Mouse (Mus musculus) urinary bladder, postnatal 4 days (tissue): Measurements from ENCODE around the gene Tradd.

Experiments
- DNase-seq, 2 experiments: peaks; one replicate each; pipeline ENCODE4 v3.0.0; 2021 to 2022; ENCODE audit warnings: low spot score in 2 of 2

Gene Tradd

GRCm38 (mm10) chr8:105270101-105270915 is 5.9 kb upstream of the Tradd start:
- no peak for DNase-seq

GRCm38 (mm10) chr8:105269461-105269947 is 5.1 kb upstream of the Tradd start, which contains the start of gene Hsf4:
Gene Hsf4, plus strand, starts transcription at chr8:105269801.
- no peak for DNase-seq

DNA sequence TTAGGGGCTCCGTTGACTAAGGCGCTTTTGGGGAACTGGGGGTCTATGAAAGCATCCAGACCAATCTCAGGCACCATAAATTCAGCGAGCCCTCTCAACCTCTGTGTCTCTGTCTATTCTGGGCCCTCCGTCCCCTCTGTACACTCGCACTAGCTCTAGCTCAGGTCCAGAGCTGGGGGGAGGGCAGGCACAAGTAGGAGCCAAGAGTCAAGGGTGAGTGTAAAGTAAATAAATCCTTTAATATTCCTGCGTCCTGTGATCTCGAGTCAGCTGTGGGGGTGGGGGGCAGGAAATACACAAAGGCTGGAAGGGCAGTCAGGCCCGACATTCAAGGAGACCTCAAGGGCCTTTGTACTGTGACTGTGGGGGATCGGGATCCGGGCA is 4.7 kb upstream of the Tradd start:
- no peak for DNase-seq

DNA sequence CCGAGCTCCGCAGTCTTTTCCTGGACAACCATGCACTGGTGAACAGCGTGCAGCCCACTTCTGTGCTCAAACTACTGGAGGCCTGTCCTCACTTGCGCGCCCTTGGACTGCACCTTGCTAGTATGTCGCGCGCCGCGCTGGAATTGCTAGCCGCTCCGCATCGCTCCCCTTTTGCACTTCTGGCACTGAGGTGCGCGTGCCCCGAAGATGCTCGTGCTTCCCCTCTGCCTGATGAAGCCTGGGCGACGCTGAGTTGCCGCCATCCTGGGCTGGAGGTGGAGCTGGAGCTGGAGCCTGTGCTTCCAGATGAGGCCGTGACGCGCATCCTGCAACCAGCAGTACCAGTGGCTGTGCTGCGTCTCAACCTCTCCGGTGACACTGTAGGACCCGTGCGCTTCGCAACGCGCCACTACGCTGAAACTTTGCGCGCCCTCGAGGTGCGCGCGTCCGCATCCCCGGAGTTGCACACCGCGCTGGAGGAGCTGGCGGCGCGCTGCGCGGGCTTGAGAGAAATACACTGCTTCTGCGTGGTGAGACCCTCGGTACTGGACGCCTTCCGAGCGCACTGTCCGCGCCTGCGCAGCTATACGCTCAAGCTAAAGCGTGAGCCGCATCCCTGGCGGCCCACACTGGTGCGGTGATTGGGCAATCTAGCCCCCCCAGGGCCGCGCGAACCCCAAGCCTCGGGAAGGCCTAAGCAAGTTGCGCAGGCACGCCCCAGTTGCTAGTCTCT is 4.1 kb upstream of the Tradd start:
- no peak for DNase-seq

GRCm38 (mm10) chr8:105266775-105267174 is 2.4 kb upstream of the Tradd start:
- no peak for DNase-seq

GRCm38 (mm10) chr8:105265128-105265527 is 719 bp upstream of the Tradd start:
- DNase-seq: no peak

DNA sequence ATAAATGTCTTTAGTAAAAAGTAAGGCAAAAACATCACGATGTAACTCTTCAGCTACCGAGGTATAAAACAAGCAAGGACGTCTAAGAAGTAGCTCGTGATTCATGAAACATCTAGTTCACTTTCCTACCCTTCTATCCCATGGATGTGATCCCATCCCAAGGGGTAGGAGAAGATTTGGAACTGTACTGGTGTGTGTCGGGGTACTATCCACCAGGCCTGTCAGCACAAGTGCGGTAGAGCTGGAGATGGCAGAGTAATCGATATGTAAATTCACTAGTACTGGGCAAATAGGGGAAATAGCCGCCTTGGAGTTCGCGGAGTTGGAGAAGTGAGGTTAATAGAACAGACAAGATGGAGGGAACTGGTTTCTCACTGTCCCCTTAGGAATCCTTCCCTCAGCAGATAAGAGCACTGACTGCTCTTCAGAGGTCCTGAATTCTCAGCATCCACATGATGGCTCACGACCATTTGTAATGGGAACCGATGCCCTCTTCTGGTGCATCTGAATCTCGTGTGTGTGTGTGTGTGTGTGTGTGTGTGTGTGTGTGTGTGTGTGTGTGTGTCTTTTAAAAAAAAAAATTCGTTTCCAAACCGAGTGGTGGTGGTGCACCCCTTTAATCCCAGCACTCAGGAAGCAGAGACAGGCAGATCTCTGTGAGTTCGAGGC is 1.0 kb downstream of the Tradd start:
- no peak for DNase-seq

DNA sequence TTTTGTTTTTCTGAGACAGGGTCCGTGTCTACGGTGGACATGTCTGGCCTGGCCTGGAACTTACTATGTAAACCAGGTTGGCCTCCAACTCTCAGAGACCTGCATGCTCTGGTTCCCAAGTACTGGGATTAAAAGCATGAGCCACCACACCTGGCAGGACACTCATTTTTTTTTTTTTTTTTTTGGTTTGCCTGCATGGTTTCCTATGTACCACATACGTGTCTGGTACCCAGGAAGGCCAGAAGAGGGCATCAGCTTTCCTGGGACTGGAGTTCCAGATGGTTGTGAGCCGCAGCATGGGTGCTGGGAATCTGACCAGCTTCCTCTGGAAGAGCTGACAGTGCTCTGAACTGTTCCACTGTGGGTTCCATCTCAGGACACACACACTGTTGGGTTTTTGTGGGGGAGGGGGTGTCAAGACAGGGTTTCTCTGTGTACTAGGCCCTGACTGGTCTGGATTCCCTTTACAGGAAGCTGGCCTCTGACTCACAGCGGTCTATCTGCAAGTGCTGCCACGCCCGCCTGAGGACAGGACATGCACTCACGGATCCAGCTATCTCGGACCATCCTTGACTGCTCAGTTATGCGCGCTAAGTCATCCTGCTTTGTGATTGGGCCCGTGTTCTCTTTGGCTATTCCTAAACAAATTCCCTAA is 3.0 kb downstream of the Tradd start:
- DNase-seq: no peak

DNA sequence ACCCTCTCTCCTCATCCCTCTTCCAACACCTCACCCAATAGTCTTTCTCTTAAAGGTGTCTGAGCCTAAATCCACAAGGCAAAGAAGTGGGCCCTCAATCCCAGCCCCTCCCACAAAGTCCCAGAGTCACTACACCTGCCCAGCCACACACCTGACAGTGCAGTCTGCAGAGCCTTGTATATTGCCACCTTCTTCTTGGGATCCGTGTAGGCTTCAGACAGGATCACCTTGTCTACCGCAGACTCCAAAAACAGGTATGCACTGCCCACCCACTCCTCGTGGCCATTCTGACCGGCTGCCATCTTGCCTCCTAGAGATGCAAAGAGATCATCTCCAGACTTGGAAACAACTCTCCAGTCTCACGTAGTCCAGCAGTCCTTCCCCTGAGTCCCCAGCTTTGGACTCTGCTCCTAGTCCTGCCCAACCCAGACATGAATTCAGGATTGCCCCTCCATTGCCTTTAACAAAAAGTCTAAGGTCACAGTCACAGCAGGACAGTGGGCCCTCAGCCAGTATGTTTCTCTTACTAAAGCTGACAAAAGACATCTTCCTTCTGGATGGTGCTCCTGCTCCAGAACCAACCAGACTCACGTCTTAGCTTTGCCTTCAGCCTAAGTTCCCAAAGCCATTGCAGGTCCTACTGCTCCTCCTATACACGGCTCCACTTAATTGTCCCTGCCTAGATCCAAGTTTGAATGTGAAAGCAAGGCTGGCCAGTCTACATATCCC is 3.9 kb downstream of the Tradd start:
- no peak for DNase-seq

DNA sequence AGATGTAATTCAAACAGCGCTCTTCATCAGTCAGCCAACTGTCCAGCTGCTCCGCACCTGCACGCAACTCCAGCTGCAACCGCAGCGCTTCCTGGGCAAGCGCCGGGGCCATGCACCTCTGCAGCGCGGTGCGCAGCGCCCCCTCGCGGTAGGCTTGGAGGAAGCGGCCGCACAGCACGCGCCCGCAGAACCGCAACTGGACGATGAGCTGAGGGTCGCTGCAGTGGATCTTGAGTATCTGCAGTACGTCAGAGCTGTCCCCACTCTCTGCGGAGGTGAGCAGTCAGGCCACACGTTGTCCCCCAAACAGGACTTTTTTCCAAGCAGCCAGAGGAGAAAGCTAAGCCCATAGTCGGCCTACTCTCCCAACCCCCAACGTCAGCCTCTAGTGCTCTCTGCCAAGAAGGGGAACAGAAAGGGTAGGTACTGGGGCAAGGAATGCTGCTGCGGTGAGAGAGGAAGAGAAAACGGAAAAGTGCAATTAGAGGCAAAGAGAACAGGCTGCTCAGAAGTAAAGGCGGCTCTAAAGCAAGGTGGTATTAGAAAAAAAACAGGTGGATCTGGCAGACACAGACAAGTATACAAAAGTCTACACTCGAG is 4.6 kb downstream of the Tradd start:
- DNase-seq: peak; percentile 65 to 83

GRCm38 (mm10) chr8:105258911-105259720 is 5.3 kb downstream of the Tradd start:
- DNase-seq: no peak

DNA sequence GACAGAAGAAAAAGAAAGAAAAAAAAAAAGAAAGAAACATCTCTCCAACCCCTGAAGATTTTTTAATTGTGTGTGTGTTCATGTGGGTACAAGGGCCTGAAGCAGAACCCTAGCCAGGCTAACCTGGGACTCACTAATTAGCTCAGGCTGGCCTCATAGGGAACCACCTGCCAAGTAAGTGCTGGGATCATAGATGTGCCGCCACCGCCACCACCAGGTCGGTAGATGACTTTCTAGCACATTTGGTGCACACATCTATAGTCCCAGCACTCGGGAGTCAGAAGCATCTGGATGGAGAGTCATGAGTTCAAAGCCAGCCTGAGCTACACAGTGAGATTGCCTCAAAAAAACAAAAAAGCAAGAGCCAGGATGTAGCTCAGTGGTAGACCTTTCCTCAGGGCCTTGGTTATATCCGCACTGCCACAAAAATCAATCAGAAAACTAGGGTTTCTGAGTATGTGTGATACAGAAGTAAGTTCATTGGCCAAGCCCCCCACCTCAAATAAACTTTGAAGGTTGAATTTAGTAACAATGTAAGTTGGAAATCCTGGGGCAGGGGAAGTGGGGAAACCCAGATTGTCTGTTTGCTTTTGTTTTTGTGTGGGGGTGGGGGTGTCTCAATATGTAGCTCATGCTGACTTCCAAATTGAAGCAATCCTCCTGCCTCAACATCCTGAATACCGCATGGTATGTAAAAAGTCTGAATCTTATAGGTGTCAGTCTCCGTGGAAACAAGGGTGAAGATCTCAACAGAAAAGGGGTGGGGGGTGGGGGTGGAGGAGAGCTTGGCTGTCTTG is 6.9 kb downstream of the Tradd start:
- no peak for DNase-seq

DNA sequence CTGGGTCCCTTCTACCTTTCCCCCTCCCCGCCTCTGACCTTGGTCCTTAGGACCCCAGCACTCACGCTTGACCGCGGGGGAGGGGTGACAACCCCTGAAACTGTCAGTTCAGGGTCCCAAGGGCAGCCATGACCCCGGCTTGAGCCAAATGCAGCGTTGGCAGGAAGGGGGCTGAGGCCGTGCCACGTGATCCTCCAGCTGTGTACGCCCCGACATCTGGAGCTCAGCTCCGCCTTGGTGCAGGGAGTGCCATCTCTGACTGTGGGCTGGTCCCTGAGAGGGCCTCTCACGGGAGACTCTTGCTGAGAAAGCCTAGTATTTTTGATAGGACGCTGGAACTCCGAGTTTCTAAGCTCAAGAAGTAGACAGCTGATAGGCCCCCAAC is 9.5 kb downstream of the Tradd start, which contains the start of gene B3gnt9:
Gene B3gnt9, minus strand, starts transcription at position 188 of the 385 bp plus-strand sequence.
- peak; percentile 84 to 87 for DNase-seq

- DNase-seq: peak; percentile 89 to 95
Measured at GRCm38 (mm10) chr8:105254152-105254965, 10.1 kb downstream of the Tradd start.

DNA sequence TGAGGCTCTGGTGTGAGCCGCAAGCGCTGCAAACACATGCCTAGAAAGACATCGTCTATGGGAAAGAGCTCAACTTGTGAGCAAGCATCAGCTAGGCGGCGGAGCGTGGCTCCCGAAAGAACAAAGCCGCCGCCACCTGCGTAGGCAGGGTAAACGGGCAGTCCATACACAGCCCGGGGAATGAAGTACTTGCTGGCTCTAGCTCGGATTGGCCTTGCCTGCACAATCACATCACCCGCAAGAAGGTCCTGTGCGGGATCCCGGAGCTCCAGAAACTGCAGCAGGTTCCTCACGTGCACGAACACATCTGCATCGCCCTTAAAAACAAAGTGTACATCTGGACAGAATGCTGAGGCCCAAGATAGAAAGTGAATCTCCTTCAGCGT is 10.7 kb downstream of the Tradd start:
- no peak for DNase-seq

- DNase-seq: no peak
Measured at GRCm38 (mm10) chr8:105252680-105253537, 11.5 kb downstream of the Tradd start.

DNA sequence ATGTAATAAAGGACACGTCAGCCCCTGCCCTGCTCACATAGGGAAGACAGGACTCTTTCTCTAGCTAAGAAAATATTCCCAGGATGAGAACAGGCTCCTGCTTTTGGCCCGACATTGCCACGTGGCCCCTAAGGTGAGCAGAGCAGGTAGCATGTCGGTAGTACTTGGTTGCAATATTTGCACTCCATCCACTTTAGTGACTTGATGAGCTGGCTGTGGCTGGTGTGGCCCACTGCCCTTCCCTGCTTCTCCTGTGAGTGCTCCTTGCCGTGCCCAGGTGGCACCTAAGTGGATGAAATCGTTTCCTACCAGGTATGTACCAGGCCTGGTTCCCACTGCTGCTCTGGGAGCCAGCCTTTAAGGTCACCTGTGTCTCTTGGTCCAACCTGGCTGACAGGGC is 12.5 kb downstream of the Tradd start:
- no peak for DNase-seq
